Mouse (Mus musculus): ENCODE data around the gene Fkrp. TPM values are rescaled to one million over a fixed set of nuclear protein-coding genes. Genes with fewer than 3 reads are reported as not detected.
A peak's percentile ranks its signal among the peaks of the same experiment; 100 is the strongest.

Fkrp gene
- polyA plus RNA-seq, 1 experiment from 2014 or later: 30.5 TPM

- no peaks in the 10 kb centered on the region for H3K9me3 ChIP-seq
- H3K27me3 ChIP-seq: peaks cover 3% of the 10 kb centered on the region; the same call in 1 of the 2 replicates
- peaks cover 40% of the 10 kb centered on the region for H3K4me1 ChIP-seq
- H3K9ac ChIP-seq: peak overlapping the region; percentile 75; the same call in 1 of the 2 replicates
- no peak for ATAC-seq (ENCODE audit: low FRiP score)
- H3K4me3 ChIP-seq (replicated peaks): peak overlapping the region; percentile 69
- H3K27ac ChIP-seq: no peak overlapping the region
- H3K4me2 ChIP-seq: peak overlapping the region; percentile 100
- peaks cover 20% of the 10 kb centered on the region; the same call in 1 of the 2 replicates for H3K36me3 ChIP-seq (replicated peaks)
- 41% methylated on average over 17 of the region's 17 CpGs for WGBS
Measured at GRCm38 (mm10) chr7:16783758-16784415, 32.6 kb downstream of the Fkrp start.

- WGBS: 17% methylated on average over 10 of the region's 10 CpGs
- peak overlapping the region; percentile 100 for H3K4me2 ChIP-seq
- peaks cover 3% of the 10 kb centered on the region; the same call in 1 of the 2 replicates for H3K27me3 ChIP-seq
- peak overlapping the region; percentile 75; the same call in 1 of the 2 replicates for H3K9ac ChIP-seq
- H3K36me3 ChIP-seq (replicated peaks): peaks cover 18% of the 10 kb centered on the region; the same call in 1 of the 2 replicates
- no peak for ATAC-seq (ENCODE audit: low FRiP score)
- H3K27ac ChIP-seq: no peak overlapping the region
- H3K9me3 ChIP-seq: no peaks in the 10 kb centered on the region
- peak overlapping the region; percentile 69 for H3K4me3 ChIP-seq (replicated peaks)
- peaks cover 40% of the 10 kb centered on the region for H3K4me1 ChIP-seq
Measured at GRCm38 (mm10) chr7:16783224-16783688, 33.3 kb downstream of the Fkrp start.

- 3% methylated on average over 11 of the region's 11 CpGs for whole genome bisulfite sequencing
- H3K27me3 ChIP-seq: peaks cover 3% of the 10 kb centered on the region; the same call in 1 of the 2 replicates
- no peak overlapping the region for H3K27ac ChIP-seq
- no peaks in the 10 kb centered on the region for H3K9me3 ChIP-seq
- H3K9ac ChIP-seq: peak overlapping the region; percentile 75
- peaks cover 13% of the 10 kb centered on the region; the same call in 1 of the 2 replicates for H3K36me3 ChIP-seq (replicated peaks)
- peaks cover 40% of the 10 kb centered on the region for H3K4me1 ChIP-seq
- peak overlapping the region; percentile 100 for H3K4me2 ChIP-seq
- peak overlapping the region; percentile 69 for H3K4me3 ChIP-seq (replicated peaks)
- no peak for ATAC-seq (ENCODE audit: low FRiP score)
Measured at GRCm38 (mm10) chr7:16782555-16783125, 33.9 kb downstream of the Fkrp start.

- Histone ChIP-seq H3K27me3 (peaks cover 3% of the 10 kb centered on the region; the same call in 1 of the 2 replicates), H3K4me2 (peak overlapping the region; percentile 100), H3K9ac (peak overlapping the region; percentile 75), H3K4me3 (replicated peaks) (peak overlapping the region; percentile 69), H3K36me3 (replicated peaks) (peaks cover 13% of the 10 kb centered on the region; the same call in 1 of the 2 replicates), H3K9me3 (no peaks in the 10 kb centered on the region), H3K4me1 (peaks cover 40% of the 10 kb centered on the region), H3K27ac (no peak overlapping the region)
- WGBS: under 1% methylated on average over 60 of the region's 60 CpGs
- peak; percentile 30 for ATAC-seq (ENCODE audit: low FRiP score)
Measured at GRCm38 (mm10) chr7:16781816-16782554, 34.5 kb downstream of the Fkrp start.

GRCm38 (mm10) chr7:16781555-16781815 is 35.0 kb downstream of the Fkrp start:
- Histone ChIP-seq H3K27me3 (peaks cover 3% of the 10 kb centered on the region; the same call in 1 of the 2 replicates), H3K36me3 (replicated peaks) (peaks cover 9% of the 10 kb centered on the region; the same call in 1 of the 2 replicates), H3K4me1 (peaks cover 40% of the 10 kb centered on the region), H3K4me2 (peak overlapping the region; percentile 100), H3K27ac (peak overlapping the region; percentile 50; the same call in 1 of the 2 replicates), H3K4me3 (replicated peaks) (peak overlapping the region; percentile 69), H3K9me3 (no peaks in the 10 kb centered on the region), H3K9ac (peak overlapping the region; percentile 75)
- WGBS: under 1% methylated on average over 10 of the region's 10 CpGs
- ATAC-seq (ENCODE audit: low FRiP score): no peak

GRCm38 (mm10) chr7:16780825-16781554 is 35.5 kb downstream of the Fkrp start, which contains the start of gene Slc1a5:
Gene Slc1a5 (plus strand): TSS chr7:16781340.
- peak within 1 kb of the TSS; percentile 100 for H3K4me2 ChIP-seq
- H3K27me3 ChIP-seq: peaks cover 3% of the 10 kb centered on the region; the same call in 1 of the 2 replicates
- H3K36me3 ChIP-seq (replicated peaks): peaks cover 4% of the 10 kb centered on the region; the same call in 1 of the 2 replicates
- WGBS: 2% methylated on average over 34 of the region's 34 CpGs
- H3K4me3 ChIP-seq (replicated peaks): peak within 1 kb of the TSS; percentile 69
- peak; percentile 85 for ATAC-seq (ENCODE audit: low FRiP score)
- H3K4me1 ChIP-seq: peaks cover 40% of the 10 kb centered on the region
- no peaks in the 10 kb centered on the region for H3K9me3 ChIP-seq
- peak within 1 kb of the TSS; percentile 50; the same call in 1 of the 2 replicates for H3K27ac ChIP-seq
- H3K9ac ChIP-seq: peak within 1 kb of the TSS; percentile 75

- WGBS: 76% methylated on average over 5 of the region's 5 CpGs
- Histone ChIP-seq H3K9me3 (no peaks in the 10 kb centered on the region), H3K4me1 (peaks cover 37% of the 10 kb centered on the region), H3K4me3 (replicated peaks) (no peak overlapping the region), H3K27ac (no peak overlapping the region; the same call in 1 of the 2 replicates), H3K36me3 (replicated peaks) (no peaks in the 10 kb centered on the region), H3K4me2 (no peak overlapping the region), H3K9ac (no peak overlapping the region), H3K27me3 (peaks cover 3% of the 10 kb centered on the region; the same call in 1 of the 2 replicates)
- ATAC-seq (ENCODE audit: low FRiP score): no peak
Measured at GRCm38 (mm10) chr7:16780076-16780475, 36.5 kb downstream of the Fkrp start.

- H3K4me2 ChIP-seq: no peak overlapping the region
Measured at GRCm38 (mm10) chr7:16775888-16776287, 40.6 kb downstream of the Fkrp start.

GRCm38 (mm10) chr7:16766443-16766842 is 50.1 kb downstream of the Fkrp start:
- ATAC-seq (ENCODE audit: low FRiP score): no peak
- Histone ChIP-seq H3K27ac (no peak overlapping the region), H3K27me3 (no peaks in the 10 kb centered on the region), H3K4me1 (peaks cover 8% of the 10 kb centered on the region), H3K4me2 (no peak overlapping the region), H3K36me3 (replicated peaks) (no peaks in the 10 kb centered on the region), H3K9ac (no peak overlapping the region), H3K4me3 (replicated peaks) (no peak overlapping the region), H3K9me3 (no peaks in the 10 kb centered on the region)
- 25% methylated on average over 2 of the region's 2 CpGs for WGBS

More at GRCm38 (mm10) chr7:16775888-16776287, 40.6 kb downstream of the Fkrp start:
- Histone ChIP-seq H3K27me3 (no peaks in the 10 kb centered on the region), H3K4me1 (no peaks in the 10 kb centered on the region), H3K9ac (no peak overlapping the region), H3K4me3 (replicated peaks) (no peak overlapping the region), H3K36me3 (replicated peaks) (no peaks in the 10 kb centered on the region), H3K9me3 (peaks cover 4% of the 10 kb centered on the region; the same call in 1 of the 2 replicates), H3K27ac (no peak overlapping the region)
- 76% methylated on average over 5 of the region's 5 CpGs for WGBS
- ATAC-seq (ENCODE audit: low FRiP score): no peak

GRCm38 (mm10) chr7:16763463-16764218 is 52.9 kb downstream of the Fkrp start:
- Histone ChIP-seq H3K9ac (no peak overlapping the region), H3K36me3 (replicated peaks) (no peaks in the 10 kb centered on the region), H3K9me3 (no peaks in the 10 kb centered on the region), H3K27ac (no peak overlapping the region), H3K4me3 (replicated peaks) (no peak overlapping the region), H3K4me1 (peaks cover 14% of the 10 kb centered on the region), H3K27me3 (no peaks in the 10 kb centered on the region), H3K4me2 (no peak overlapping the region)
- ATAC-seq (ENCODE audit: low FRiP score): no peak
- 89% methylated on average over 7 of the region's 7 CpGs for WGBS

GRCm38 (mm10) chr7:16761630-16762029 is 54.9 kb downstream of the Fkrp start:
- no peak overlapping the region for H3K27ac ChIP-seq
- no peak overlapping the region for H3K9ac ChIP-seq
- H3K4me1 ChIP-seq: peaks cover 11% of the 10 kb centered on the region
- H3K27me3 ChIP-seq: no peaks in the 10 kb centered on the region
- H3K9me3 ChIP-seq: no peaks in the 10 kb centered on the region
- WGBS: 63% methylated on average over 5 of the region's 5 CpGs
- no peak for ATAC-seq (ENCODE audit: low FRiP score)
- no peak overlapping the region for H3K4me3 ChIP-seq (replicated peaks)
- no peaks in the 10 kb centered on the region for H3K36me3 ChIP-seq (replicated peaks)
- no peak overlapping the region for H3K4me2 ChIP-seq

Data from forebrain, embryonic 12.5 days (tissue).